Mouse (Mus musculus): ENCODE data around the gene 4930469K13Rik.
"Not testable (repeated sequence)": the region's sequence is repeated elsewhere in the genome, so short reads cannot be mapped to it uniquely, and the experiment has no call there.

The 4930469K13Rik gene

GRCm38 (mm10) chr11:34098422-34098821 lies at the start of gene 4930469K13Rik:
TSS of gene 4930469K13Rik (minus strand) at chr11:34098554.
- DNase-seq (ENCODE audit: low read depth) = no peak

GRCm38 (mm10) chr11:34146934-34147333 lies 48.6 kb upstream of the 4930469K13Rik start:
- no peak for DNase-seq (ENCODE audit: low read depth)

- no peak for DNase-seq (ENCODE audit: low read depth)
Measured at GRCm38 (mm10) chr11:34144421-34144820, 46.1 kb upstream of the 4930469K13Rik start.

GRCm38 (mm10) chr11:34143984-34144383 lies 45.6 kb upstream of the 4930469K13Rik start:
- DNase-seq (ENCODE audit: low read depth) = no peak

GRCm38 (mm10) chr11:34139296-34139695 lies 40.9 kb upstream of the 4930469K13Rik start:
- DNase-seq (ENCODE audit: low read depth) = no peak

GRCm38 (mm10) chr11:34128412-34128811 lies 30.1 kb upstream of the 4930469K13Rik start:
- DNase-seq (ENCODE audit: low read depth) = no peak

- DNase-seq (ENCODE audit: low read depth) = not testable (repeated sequence)
Measured at GRCm38 (mm10) chr11:34125727-34126126, 27.4 kb upstream of the 4930469K13Rik start.

GRCm38 (mm10) chr11:34124852-34125251 lies 26.5 kb upstream of the 4930469K13Rik start:
- no peak for DNase-seq (ENCODE audit: low read depth)

- DNase-seq (ENCODE audit: low read depth) = peak; percentile 17
Measured at GRCm38 (mm10) chr11:34123147-34123546, 24.8 kb upstream of the 4930469K13Rik start.

GRCm38 (mm10) chr11:34118319-34118718 lies 20.0 kb upstream of the 4930469K13Rik start:
- no peak for DNase-seq (ENCODE audit: low read depth)

GRCm38 (mm10) chr11:34117581-34117980 lies 19.2 kb upstream of the 4930469K13Rik start:
- no peak for DNase-seq (ENCODE audit: low read depth)

GRCm38 (mm10) chr11:34116572-34117135 lies 18.3 kb upstream of the 4930469K13Rik start:
- DNase-seq (ENCODE audit: low read depth) = no peak

- DNase-seq (ENCODE audit: low read depth) = no peak
Measured at GRCm38 (mm10) chr11:34113760-34114159, 15.4 kb upstream of the 4930469K13Rik start.

- DNase-seq (ENCODE audit: low read depth) = no peak
Measured at GRCm38 (mm10) chr11:34112781-34113380, 14.5 kb upstream of the 4930469K13Rik start.

- no peak for DNase-seq (ENCODE audit: low read depth)
Measured at GRCm38 (mm10) chr11:34111940-34112339, 13.6 kb upstream of the 4930469K13Rik start.

GRCm38 (mm10) chr11:34109260-34109659 lies 10.9 kb upstream of the 4930469K13Rik start:
- no peak for DNase-seq (ENCODE audit: low read depth)

- DNase-seq (ENCODE audit: low read depth) = no peak
Measured at GRCm38 (mm10) chr11:34104919-34105318, 6.6 kb upstream of the 4930469K13Rik start.

- DNase-seq (ENCODE audit: low read depth) = no peak
Measured at GRCm38 (mm10) chr11:34101827-34102226, 3.5 kb upstream of the 4930469K13Rik start.

GRCm38 (mm10) chr11:34087064-34087463 lies 11.3 kb downstream of the 4930469K13Rik start:
- DNase-seq (ENCODE audit: low read depth) = no peak

GRCm38 (mm10) chr11:34086164-34086751 lies 12.1 kb downstream of the 4930469K13Rik start:
- no peak for DNase-seq (ENCODE audit: low read depth)

- DNase-seq (ENCODE audit: low read depth) = no peak
Measured at GRCm38 (mm10) chr11:34084639-34085038, 13.7 kb downstream of the 4930469K13Rik start.

- DNase-seq (ENCODE audit: low read depth) = no peak
Measured at GRCm38 (mm10) chr11:34083795-34084194, 14.6 kb downstream of the 4930469K13Rik start.

Data from c-Kit-positive CD71-positive TER-119-negative erythroid progenitor cells, embryonic 14.5 days (primary cell).